ENCODE assay signal across 7 mouse cellular contexts in genomic region chr9:23222492-23222840, GRCm38 (mm10). TPM values are rescaled to one million over a fixed set of nuclear protein-coding genes. Genes with fewer than 3 reads are reported as not detected.
DNase-seq lines count a peak whose midpoint lies in the region; ATAC-seq and TF ChIP-seq lines count a peak whose summit lies in the region.

No protein-coding gene starts in this region.

- TF ChIP-seq CTCF in ES-Bruce4 (IDR thresholded peaks at IDR 0.05; ENCODE audit: low read depth, low read length) = no peak
- no peak for TF ChIP-seq CTCF in stomach, postnatal 0 days (IDR thresholded peaks at IDR 0.05; ENCODE audit: low read depth)

- peak overlapping the region; percentile 97 for H3K4me2 ChIP-seq in embryonic facial prominence, embryonic 11.5 days (ENCODE audit: low read depth, low read length)
- H3K4me2 ChIP-seq in limb, embryonic 12.5 days = peak overlapping the region; percentile 95
- peak overlapping the region; percentile 93 for H3K4me2 ChIP-seq in midbrain, embryonic 14.5 days (ENCODE audit: low read length)
- H3K4me2 ChIP-seq in stomach, postnatal 0 days (replicated peaks; ENCODE audit: low read depth) = peak overlapping the region; percentile 94

- WGBS in embryonic facial prominence, embryonic 11.5 days = 0% methylated on average over 26 of the region's 26 CpGs
- under 1% methylated on average over 26 of the region's 26 CpGs for WGBS in limb, embryonic 12.5 days
- 0% methylated on average over 26 of the region's 26 CpGs for WGBS in midbrain, embryonic 14.5 days
- WGBS in stomach, postnatal 0 days = 0% methylated on average over 25 of the region's 26 CpGs

- peak overlapping the region; percentile 77 for H3K4me3 ChIP-seq in ES-Bruce4 (ENCODE audit: low read depth, low read length)
- H3K4me3 ChIP-seq in embryonic facial prominence, embryonic 11.5 days (ENCODE audit: low read depth, low read length) = peak overlapping the region; percentile 54
- peak overlapping the region; percentile 69 for H3K4me3 ChIP-seq in limb, embryonic 12.5 days (replicated peaks)
- H3K4me3 ChIP-seq in midbrain, embryonic 14.5 days (replicated peaks; ENCODE audit: low read depth, low read length) = peak overlapping the region; percentile 70
- H3K4me3 ChIP-seq in stomach, postnatal 0 days (ENCODE audit: low read depth, low read length) = peak overlapping the region; percentile 57

- H3K27ac ChIP-seq in ES-Bruce4 (ENCODE audit: insufficient read depth, low read length) = no peak overlapping the region
- peak overlapping the region; percentile 5; the same call in 1 of the 2 replicates for H3K27ac ChIP-seq in embryonic facial prominence, embryonic 11.5 days (replicated peaks; ENCODE audit: low read depth, low read length)
- H3K27ac ChIP-seq in limb, embryonic 12.5 days = peak overlapping the region; percentile 81
- peak overlapping the region; percentile 79 for H3K27ac ChIP-seq in midbrain, embryonic 14.5 days (replicated peaks; ENCODE audit: low read depth, low read length)
- peak overlapping the region; percentile 74 for H3K27ac ChIP-seq in stomach, postnatal 0 days (replicated peaks)

- no peak for TF ChIP-seq EP300 in ES-Bruce4 (IDR thresholded peaks at IDR 0.05; ENCODE audit: insufficient read depth, low read depth, low read length)
- TF ChIP-seq EP300 in stomach, postnatal 0 days (optimal IDR thresholded peaks at IDR 0.05) = no peak

- TF ChIP-seq POLR2A in ES-Bruce4 (IDR thresholded peaks at IDR 0.05; ENCODE audit: insufficient read depth, low read length) = no peak

- DNase-seq in NIH3T3 (ENCODE audit: low read depth) = peak; percentile 73
- peak; percentile 64 for DNase-seq in embryonic facial prominence, embryonic 11.5 days (ENCODE audit: low spot score)
- DNase-seq in midbrain, embryonic 14.5 days = peak; percentile 79
- peak; percentile 69 for DNase-seq in stomach, postnatal 0 days (ENCODE audit: low spot score)

- H3K4me1 ChIP-seq in ES-Bruce4 (ENCODE audit: control insufficient read depth, insufficient read depth, low read length) = no peaks in the 10 kb centered on the region
- H3K4me1 ChIP-seq in embryonic facial prominence, embryonic 11.5 days (ENCODE audit: control insufficient read depth, insufficient read depth, low read length) = no peaks in the 10 kb centered on the region
- peaks cover 8% of the 10 kb centered on the region for H3K4me1 ChIP-seq in limb, embryonic 12.5 days (replicated peaks)
- H3K4me1 ChIP-seq in midbrain, embryonic 14.5 days (ENCODE audit: control insufficient read depth, insufficient read depth, low read length) = peaks cover 6% of the 10 kb centered on the region; the same call in 1 of the 2 replicates
- H3K4me1 ChIP-seq in stomach, postnatal 0 days (replicated peaks; ENCODE audit: control insufficient read depth, insufficient read depth) = no peaks in the 10 kb centered on the region

- H3K27me3 ChIP-seq in ES-Bruce4 (ENCODE audit: control insufficient read depth, insufficient read depth, low read length, poor library complexity, severe bottlenecking) = peaks cover 13% of the 10 kb centered on the region
- H3K27me3 ChIP-seq in embryonic facial prominence, embryonic 11.5 days (ENCODE audit: control insufficient read depth, insufficient read depth, low read length) = peaks cover 4% of the 10 kb centered on the region; the same call in 1 of the 2 replicates
- peaks cover 58% of the 10 kb centered on the region for H3K27me3 ChIP-seq in limb, embryonic 12.5 days
- peaks cover 25% of the 10 kb centered on the region for H3K27me3 ChIP-seq in midbrain, embryonic 14.5 days (ENCODE audit: control insufficient read depth, insufficient read depth, low read length)
- H3K27me3 ChIP-seq in stomach, postnatal 0 days (ENCODE audit: control insufficient read depth, insufficient read depth, low read length) = peaks cover 6% of the 10 kb centered on the region; the same call in 1 of the 2 replicates

- peak; percentile 48 for ATAC-seq in embryonic facial prominence, embryonic 11.5 days (replicated peaks; ENCODE audit: insufficient number of reproducible peaks, low FRiP score, low TSS enrichment, low read depth)
- peak; percentile 29 to 48; a peak in 3 of 4 replicates for ATAC-seq in hematopoietic stem cell, adult 5-6 weeks (replicated peaks in 1 of 2; ENCODE audit: insufficient read depth in 1 of 2, low FRiP score in 2 of 2, low TSS enrichment in 1 of 2, low read depth in 1 of 2, poor library complexity in 2 of 2, severe bottlenecking in 2 of 2)
- peak; percentile 73 for ATAC-seq in limb, embryonic 12.5 days (ENCODE audit: insufficient number of reproducible peaks, insufficient read depth, low FRiP score, low TSS enrichment, low read depth)
- peak; percentile 52 for ATAC-seq in midbrain, embryonic 14.5 days (ENCODE audit: low FRiP score, low TSS enrichment)
- peak; percentile 70 for ATAC-seq in stomach, postnatal 0 days (ENCODE audit: low FRiP score, low TSS enrichment)

- no peaks in the 10 kb centered on the region for H3K36me3 ChIP-seq in ES-Bruce4 (ENCODE audit: control insufficient read depth, insufficient read depth, low read length, poor library complexity, severe bottlenecking)
- no peaks in the 10 kb centered on the region for H3K36me3 ChIP-seq in embryonic facial prominence, embryonic 11.5 days (replicated peaks; ENCODE audit: control insufficient read depth, insufficient read depth, low read depth, low read length)
- H3K36me3 ChIP-seq in limb, embryonic 12.5 days = no peaks in the 10 kb centered on the region
- H3K36me3 ChIP-seq in midbrain, embryonic 14.5 days (ENCODE audit: control insufficient read depth, insufficient read depth, low read length) = no peaks in the 10 kb centered on the region
- no peaks in the 10 kb centered on the region for H3K36me3 ChIP-seq in stomach, postnatal 0 days (ENCODE audit: control insufficient read depth, insufficient read depth, low read length)

- H3K9ac ChIP-seq in ES-Bruce4 (ENCODE audit: low read depth, poor library complexity, severe bottlenecking) = peak overlapping the region; percentile 59
- peak overlapping the region; percentile 59 for H3K9ac ChIP-seq in embryonic facial prominence, embryonic 11.5 days (replicated peaks; ENCODE audit: low read length)
- H3K9ac ChIP-seq in limb, embryonic 12.5 days (replicated peaks) = peak overlapping the region; percentile 86
- H3K9ac ChIP-seq in midbrain, embryonic 14.5 days (replicated peaks; ENCODE audit: low read length) = peak overlapping the region; percentile 75
- H3K9ac ChIP-seq in stomach, postnatal 0 days (ENCODE audit: low read length) = peak overlapping the region; percentile 64

- H3K9me3 ChIP-seq in ES-Bruce4 (replicated peaks; ENCODE audit: control insufficient read depth, insufficient read depth, low read length, poor library complexity, severe bottlenecking) = no peaks in the 10 kb centered on the region
- no peaks in the 10 kb centered on the region for H3K9me3 ChIP-seq in embryonic facial prominence, embryonic 11.5 days (replicated peaks; ENCODE audit: control insufficient read depth, low read length)
- H3K9me3 ChIP-seq in limb, embryonic 12.5 days = no peaks in the 10 kb centered on the region
- H3K9me3 ChIP-seq in midbrain, embryonic 14.5 days (ENCODE audit: control insufficient read depth, low read length) = no peaks in the 10 kb centered on the region
- H3K9me3 ChIP-seq in stomach, postnatal 0 days (ENCODE audit: control insufficient read depth, low read length) = no peaks in the 10 kb centered on the region

RNA-seq across cellular contexts. Expression of gene Bmper, which starts 0.4 kb away (rescaled TPM):
- not detected in 2 replicates for polyA plus RNA-seq in ES-Bruce4 (2011; ENCODE audit: insufficient read depth, insufficient read length, low read depth, missing spikeins)
- polyA plus RNA-seq in embryonic facial prominence, embryonic 11.5 days (2014; fragmentation: Nextera tagmentation; extraction: Ambion mirVana) = 9.6 and 10.8 TPM in 2 replicates
- not detected in 2 replicates for total RNA-seq in hematopoietic stem cell, adult 5-6 weeks (2017)
- 13.2 and 15.7 TPM in 2 replicates for polyA plus RNA-seq in limb, embryonic 12.5 days (2016; fragmentation: Nextera tagmentation; extraction: Ambion mirVana)
- polyA plus RNA-seq in midbrain, embryonic 14.5 days (2014; fragmentation: Nextera tagmentation; extraction: Ambion mirVana) = 4.9 and 5.3 TPM in 2 replicates
- polyA plus RNA-seq in stomach, postnatal 0 days (2015; fragmentation: Nextera tagmentation; extraction: Ambion mirVana) = 2.8 and 4.0 TPM in 2 replicates
